Mouse (Mus musculus): ENCODE results near the gene Fastkd2. TPM values are rescaled to one million over a fixed set of nuclear protein-coding genes. Genes with fewer than 3 reads are reported as not detected.
A peak's percentile ranks its signal among the peaks of the same experiment; 100 is the strongest.

Gene Fastkd2
- polyA plus RNA-seq (2016; fragmentation: Nextera tagmentation; extraction: Ambion mirVana) = 74.6 and 79.2 TPM in 2 replicates

DNA sequence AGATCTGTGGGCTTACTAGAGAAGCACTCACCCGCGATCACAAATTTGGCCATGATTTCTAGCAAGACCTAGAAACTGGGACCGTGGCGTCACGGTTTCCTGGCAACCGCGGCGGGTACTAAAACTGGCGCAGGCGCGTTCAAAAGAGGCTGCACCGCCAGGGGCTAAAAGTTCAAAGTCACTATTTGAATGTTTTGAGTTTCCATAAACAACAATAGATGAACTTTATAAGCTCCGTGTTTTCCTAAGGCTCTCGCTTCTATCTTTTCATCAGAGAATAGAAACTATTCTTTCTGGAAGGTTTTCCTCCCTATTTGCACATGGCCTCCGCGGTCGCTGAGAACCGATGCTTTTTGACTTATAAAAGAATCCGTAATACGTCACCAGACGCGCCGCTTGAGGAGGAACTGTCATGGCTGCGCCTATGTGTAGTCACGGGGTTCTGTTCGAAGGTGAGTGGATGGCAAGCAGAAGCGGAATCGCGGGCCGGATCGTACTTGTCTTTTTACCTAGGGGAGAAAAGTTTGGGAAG lies at the start of gene Fastkd2, which contains the start of gene Mdh1b:
TSS of gene Fastkd2 (plus strand) at position 375 of the 532 bp plus-strand sequence.
TSS of gene Mdh1b (minus strand) at position 79 of the 532 bp plus-strand sequence.
- Histone ChIP-seq H3K4me3 (peak within 1 kb of the TSS; percentile 70), H3K4me1 (peaks cover 24% of the 10 kb centered on the region), H3K27me3 (ENCODE audit: poor library complexity, severe bottlenecking) (no peaks in the 10 kb centered on the region), H3K9me3 (no peaks in the 10 kb centered on the region), H3K27ac (peak within 1 kb of the TSS; percentile 88), H3K36me3 (replicated peaks) (no peaks in the 10 kb centered on the region; the same call in 1 of the 2 replicates)
- peak; percentile 86 for DNase-seq (ENCODE audit: extremely low spot score, low spot score)
- under 1% methylated on average over 31 of the region's 31 CpGs for WGBS

DNA sequence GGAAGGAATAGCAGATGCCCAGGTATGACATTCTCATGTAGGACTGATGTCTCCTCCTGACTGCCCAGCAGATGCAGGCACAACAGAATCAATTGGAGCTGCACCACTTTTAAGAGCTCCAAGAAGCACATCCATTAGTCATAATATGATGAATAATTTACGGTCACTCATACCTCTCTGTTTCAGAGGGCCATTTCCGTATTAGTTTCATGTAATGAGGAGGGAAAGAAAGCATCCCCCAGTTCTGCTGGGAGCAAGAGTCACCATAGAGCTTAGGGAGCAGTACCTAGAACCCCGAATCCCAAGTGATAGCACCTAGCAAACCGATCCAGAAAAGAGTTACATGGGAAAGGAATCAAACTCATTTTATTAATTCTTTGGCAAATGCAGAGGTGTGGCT lies 43.6 kb upstream of the Fastkd2 start, which contains the start of gene Dytn:
TSS of gene Dytn (minus strand) at position 101 of the 400 bp plus-strand sequence.
- Histone ChIP-seq H3K36me3 (replicated peaks) (no peaks in the 10 kb centered on the region), H3K27me3 (ENCODE audit: poor library complexity, severe bottlenecking) (no peaks in the 10 kb centered on the region), H3K4me3 (no peak within 1 kb of the TSS), H3K4me1 (no peaks in the 10 kb centered on the region), H3K27ac (no peak within 1 kb of the TSS), H3K9me3 (no peaks in the 10 kb centered on the region)
- WGBS = 91% methylated on average over 4 of the region's 4 CpGs
- no peak for DNase-seq (ENCODE audit: extremely low spot score, low spot score)

DNA sequence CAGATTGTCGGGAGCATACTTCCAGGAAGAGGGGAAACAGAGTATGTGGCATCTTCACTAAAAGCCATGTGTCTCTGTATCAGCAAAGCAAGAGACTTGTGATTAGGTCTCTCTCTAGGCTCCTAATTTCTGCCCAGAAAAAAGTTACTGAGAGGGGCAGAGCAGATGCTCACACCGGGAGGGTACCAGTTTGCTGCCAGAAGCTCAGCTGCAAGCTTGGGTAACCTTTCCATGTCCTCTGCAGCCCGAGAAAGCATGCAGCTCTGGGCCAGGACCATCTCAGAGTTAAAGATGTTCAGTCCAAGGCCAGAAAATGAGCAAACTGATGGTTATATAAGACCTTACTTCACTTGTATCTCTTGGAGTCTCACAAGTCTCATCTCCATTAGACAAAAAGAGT lies 33.6 kb upstream of the Fastkd2 start:
- DNase-seq (ENCODE audit: extremely low spot score, low spot score) = no peak
- no peaks in the 10 kb centered on the region for H3K27me3 ChIP-seq (ENCODE audit: poor library complexity, severe bottlenecking)
- WGBS = 78% methylated on average over 3 of the region's 3 CpGs

GRCm38 (mm10) chr1:63705733-63706132 lies 24.7 kb upstream of the Fastkd2 start:
- no peak overlapping the region for H3K27ac ChIP-seq
- 92% methylated on average over 5 of the region's 5 CpGs for WGBS
- H3K36me3 ChIP-seq (replicated peaks) = no peaks in the 10 kb centered on the region
- no peak overlapping the region for H3K4me3 ChIP-seq
- peaks cover 9% of the 10 kb centered on the region for H3K4me1 ChIP-seq
- H3K9me3 ChIP-seq = no peaks in the 10 kb centered on the region
- DNase-seq (ENCODE audit: extremely low spot score, low spot score) = no peak
- no peaks in the 10 kb centered on the region for H3K27me3 ChIP-seq (ENCODE audit: poor library complexity, severe bottlenecking)

More for the DNA sequence above, 33.6 kb upstream of the Fastkd2 start:
- Histone ChIP-seq H3K36me3 (replicated peaks) (no peaks in the 10 kb centered on the region), H3K27ac (no peak overlapping the region), H3K4me3 (no peak overlapping the region), H3K9me3 (no peaks in the 10 kb centered on the region), H3K4me1 (peaks cover 14% of the 10 kb centered on the region)

DNA sequence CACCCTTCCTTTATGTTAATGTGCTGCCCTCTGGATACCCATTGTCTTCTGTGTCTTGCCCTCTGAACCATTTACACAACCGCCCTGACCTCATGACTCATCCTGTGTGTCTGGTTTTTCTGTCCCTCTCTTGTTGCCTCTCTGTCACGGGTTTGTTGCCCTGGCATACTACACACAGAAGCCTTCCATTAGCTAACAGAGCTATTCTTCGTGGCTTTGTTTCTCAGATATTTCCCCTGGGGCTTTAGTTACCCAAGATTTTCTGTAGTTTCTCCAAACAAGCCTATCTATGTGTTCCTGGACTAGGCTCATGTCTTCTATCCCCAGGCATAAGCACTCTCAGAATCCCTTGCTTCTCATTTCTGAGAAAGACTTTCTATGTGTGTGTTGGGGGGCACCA lies 21.5 kb upstream of the Fastkd2 start:
- Histone ChIP-seq H3K27ac (no peak overlapping the region), H3K27me3 (ENCODE audit: poor library complexity, severe bottlenecking) (no peaks in the 10 kb centered on the region), H3K4me3 (no peak overlapping the region), H3K9me3 (no peaks in the 10 kb centered on the region), H3K36me3 (replicated peaks) (no peaks in the 10 kb centered on the region), H3K4me1 (no peaks in the 10 kb centered on the region)
- no peak for DNase-seq (ENCODE audit: extremely low spot score, low spot score)
- WGBS = 67% methylated on average over 3 of the region's 3 CpGs

- DNase-seq (ENCODE audit: extremely low spot score, low spot score) = no peak
- 88% methylated on average over 7 of the region's 7 CpGs for WGBS
These were observed 10.3 kb upstream of the Fastkd2 start for GRCm38 (mm10) chr1:63720161-63720560.

DNA sequence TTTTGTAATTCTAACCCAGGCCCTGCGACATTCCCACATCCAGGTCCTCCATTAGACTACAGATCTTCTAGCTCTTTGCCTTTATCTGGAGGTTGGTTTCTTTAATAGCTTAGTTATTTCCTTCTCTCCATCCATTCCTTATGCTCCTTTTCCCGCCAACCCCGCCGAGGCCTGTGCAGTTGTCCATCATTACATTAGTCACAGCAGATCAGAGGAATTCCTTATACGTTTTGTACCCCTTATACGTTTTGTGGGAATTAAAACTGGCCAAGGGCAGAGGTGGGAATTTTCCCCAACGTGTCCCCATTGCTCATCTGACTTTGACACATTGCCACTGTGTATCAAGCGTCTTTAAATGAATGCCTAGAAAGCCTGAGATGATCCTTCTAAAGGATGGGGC lies 618 bp upstream of the Fastkd2 start:
- DNase-seq (ENCODE audit: extremely low spot score, low spot score) = no peak
- WGBS = 44% methylated on average over 8 of the region's 8 CpGs
- Histone ChIP-seq H3K27ac (peak overlapping the region; percentile 88), H3K36me3 (replicated peaks) (no peaks in the 10 kb centered on the region), H3K4me3 (peak overlapping the region; percentile 70), H3K4me1 (peaks cover 24% of the 10 kb centered on the region), H3K9me3 (no peaks in the 10 kb centered on the region), H3K27me3 (ENCODE audit: poor library complexity, severe bottlenecking) (no peaks in the 10 kb centered on the region)

More at GRCm38 (mm10) chr1:63720161-63720560, 10.3 kb upstream of the Fastkd2 start:
- Histone ChIP-seq H3K4me3 (no peak overlapping the region), H3K27ac (no peak overlapping the region), H3K9me3 (no peaks in the 10 kb centered on the region), H3K36me3 (replicated peaks) (no peaks in the 10 kb centered on the region), H3K27me3 (ENCODE audit: poor library complexity, severe bottlenecking) (no peaks in the 10 kb centered on the region), H3K4me1 (no peaks in the 10 kb centered on the region)

GRCm38 (mm10) chr1:63756005-63756404 lies 25.6 kb downstream of the Fastkd2 start:
- no peak overlapping the region for H3K4me3 ChIP-seq
- 63% methylated on average over 2 of the region's 2 CpGs for WGBS
- peaks cover 27% of the 10 kb centered on the region for H3K36me3 ChIP-seq (replicated peaks)
- no peak for DNase-seq (ENCODE audit: extremely low spot score, low spot score)
- H3K4me1 ChIP-seq = no peaks in the 10 kb centered on the region
- H3K9me3 ChIP-seq = no peaks in the 10 kb centered on the region
- H3K27ac ChIP-seq = no peak overlapping the region
- no peaks in the 10 kb centered on the region for H3K27me3 ChIP-seq (ENCODE audit: poor library complexity, severe bottlenecking)

GRCm38 (mm10) chr1:63763212-63763694 lies 32.8 kb downstream of the Fastkd2 start:
- peaks cover 42% of the 10 kb centered on the region for H3K4me1 ChIP-seq
- no peak overlapping the region for H3K4me3 ChIP-seq
- no peaks in the 10 kb centered on the region for H3K36me3 ChIP-seq (replicated peaks)
- 25% methylated on average over 3 of the region's 3 CpGs for WGBS
- H3K27ac ChIP-seq = peak overlapping the region; percentile 73
- peak; percentile 47 for DNase-seq (ENCODE audit: extremely low spot score, low spot score)
- no peaks in the 10 kb centered on the region for H3K27me3 ChIP-seq (ENCODE audit: poor library complexity, severe bottlenecking)
- H3K9me3 ChIP-seq = no peaks in the 10 kb centered on the region

DNA sequence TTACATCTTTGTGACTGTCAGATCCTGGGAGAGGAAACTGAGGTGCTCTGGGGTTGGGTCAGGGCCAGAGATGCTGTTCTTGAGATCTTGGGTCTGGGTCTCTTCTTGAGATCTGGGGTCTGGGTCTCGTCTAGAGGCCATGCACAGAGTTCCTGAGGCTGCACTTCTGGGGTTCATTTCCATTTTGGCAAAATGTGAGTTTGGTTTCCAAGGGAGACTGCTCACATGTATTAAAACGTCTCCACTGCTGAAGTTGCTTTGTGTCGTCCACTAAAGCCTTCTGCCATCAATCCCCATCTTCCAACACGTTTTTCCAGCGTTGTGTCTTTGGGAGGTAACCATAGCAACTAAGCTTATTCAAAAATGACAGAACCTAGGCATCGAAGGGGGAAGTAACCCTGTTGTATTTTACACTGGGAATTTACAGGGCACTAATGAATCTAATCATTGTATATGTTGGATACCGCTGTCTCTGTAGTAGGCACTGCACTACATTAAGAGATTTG lies 33.5 kb downstream of the Fastkd2 start:
- H3K4me1 ChIP-seq = peaks cover 49% of the 10 kb centered on the region
- no peak overlapping the region for H3K4me3 ChIP-seq
- H3K27me3 ChIP-seq (ENCODE audit: poor library complexity, severe bottlenecking) = no peaks in the 10 kb centered on the region
- no peaks in the 10 kb centered on the region for H3K36me3 ChIP-seq (replicated peaks)
- H3K9me3 ChIP-seq = no peaks in the 10 kb centered on the region
- DNase-seq (ENCODE audit: extremely low spot score, low spot score) = peak; percentile 17
- 43% methylated on average over 7 of the region's 7 CpGs for WGBS
- peak overlapping the region; percentile 73 for H3K27ac ChIP-seq

GRCm38 (mm10) chr1:63764395-63764794 lies 34.0 kb downstream of the Fastkd2 start:
- H3K27me3 ChIP-seq (ENCODE audit: poor library complexity, severe bottlenecking) = no peaks in the 10 kb centered on the region
- 86% methylated on average over 7 of the region's 7 CpGs for WGBS
- no peaks in the 10 kb centered on the region for H3K9me3 ChIP-seq
- H3K27ac ChIP-seq = peak overlapping the region; percentile 73
- DNase-seq (ENCODE audit: extremely low spot score, low spot score) = no peak
- H3K4me1 ChIP-seq = peaks cover 52% of the 10 kb centered on the region
- H3K36me3 ChIP-seq (replicated peaks) = no peaks in the 10 kb centered on the region
- no peak overlapping the region for H3K4me3 ChIP-seq

- peaks cover 44% of the 10 kb centered on the region for H3K4me1 ChIP-seq
- no peaks in the 10 kb centered on the region for H3K9me3 ChIP-seq
- no peaks in the 10 kb centered on the region for H3K27me3 ChIP-seq (ENCODE audit: poor library complexity, severe bottlenecking)
- no peak overlapping the region for H3K27ac ChIP-seq
- H3K4me3 ChIP-seq = no peak overlapping the region
- 68% methylated on average over 8 of the region's 8 CpGs for WGBS
- peak; percentile 15 for DNase-seq (ENCODE audit: extremely low spot score, low spot score)
- H3K36me3 ChIP-seq (replicated peaks) = no peaks in the 10 kb centered on the region
These were observed 37.7 kb downstream of the Fastkd2 start for GRCm38 (mm10) chr1:63768112-63768511.

GRCm38 (mm10) chr1:63769167-63769566 lies 38.8 kb downstream of the Fastkd2 start, which contains the start of gene 4933402D24Rik:
4933402D24Rik (minus strand) TSS chr1:63769267.
- no peak for DNase-seq (ENCODE audit: extremely low spot score, low spot score)
- H3K27me3 ChIP-seq (ENCODE audit: poor library complexity, severe bottlenecking) = no peaks in the 10 kb centered on the region
- H3K36me3 ChIP-seq (replicated peaks) = no peaks in the 10 kb centered on the region
- WGBS = 89% methylated on average over 5 of the region's 5 CpGs
- peak within 1 kb of the TSS; percentile 40; the same call in 1 of the 2 replicates for H3K27ac ChIP-seq
- no peaks in the 10 kb centered on the region for H3K9me3 ChIP-seq
- H3K4me3 ChIP-seq = no peak within 1 kb of the TSS
- H3K4me1 ChIP-seq = peaks cover 34% of the 10 kb centered on the region

All from forebrain, embryonic 10.5 days (tissue).